Mouse (Mus musculus) cerebellum, postnatal 25 days (tissue): ENCODE measurements at regions not wholly inside any gene's neighbourhood (a gene's known extent, or its start where the extent isn't known, plus 50 kb on each side); places are given as distances from the start of the nearest gene placed in this dataset.
"Not testable (repeated sequence)": the region's sequence is repeated elsewhere in the genome, so short reads cannot be mapped to it uniquely, and the experiment has no call there.

ENCODE experiments used
- DNase-seq, 2 experiments: peaks; one replicate each; pipeline ENCODE4 v3.0.0; 2021; ENCODE audit warnings: mixed read lengths in 2 of 2

- no peak for DNase-seq
These were observed 579.0 kb downstream of the Kcna4 start for GRCm38 (mm10) chr2:107869304-107869958.

- no peak for DNase-seq
These were observed 589.2 kb downstream of the Kcna4 start for GRCm38 (mm10) chr2:107879663-107880062.

GRCm38 (mm10) chr2:107886063-107886762, 595.8 kb downstream of the Kcna4 start:
- no peak for DNase-seq

- no peak for DNase-seq
These were observed 597.8 kb downstream of the Kcna4 start for GRCm38 (mm10) chr2:107888245-107888644.

GRCm38 (mm10) chr2:107925116-107925515, 634.7 kb downstream of the Kcna4 start:
- DNase-seq, result no peak

GRCm38 (mm10) chr2:107926606-107927005, 636.2 kb downstream of the Kcna4 start:
- peak; percentile 11 to 17 for DNase-seq

- no peak for DNase-seq
These were observed 644.9 kb downstream of the Kcna4 start for GRCm38 (mm10) chr2:107935336-107935735.

GRCm38 (mm10) chr2:107935775-107936174, 645.3 kb downstream of the Kcna4 start:
- DNase-seq, result no peak

- no peak for DNase-seq
These were observed 650.9 kb downstream of the Kcna4 start for GRCm38 (mm10) chr2:107941374-107941773.

- DNase-seq, result peak; percentile 41 to 70
These were observed 655.5 kb downstream of the Kcna4 start for GRCm38 (mm10) chr2:107945837-107946451.

GRCm38 (mm10) chr2:107955608-107956127, 665.2 kb downstream of the Kcna4 start:
- DNase-seq, result not testable (repeated sequence)

GRCm38 (mm10) chr2:107963921-107964320, 673.5 kb downstream of the Kcna4 start:
- not testable (repeated sequence) for DNase-seq

GRCm38 (mm10) chr2:107964841-107965240, 674.4 kb downstream of the Kcna4 start:
- DNase-seq, result no peak

GRCm38 (mm10) chr2:107965336-107966306, 675.2 kb downstream of the Kcna4 start:
- DNase-seq, result no peak

GRCm38 (mm10) chr2:107968526-107968925, 678.1 kb downstream of the Kcna4 start:
- DNase-seq, result no peak

GRCm38 (mm10) chr2:107969526-107969925, 679.1 kb downstream of the Kcna4 start:
- DNase-seq, result no peak

- DNase-seq, result no peak
These were observed 683.1 kb downstream of the Kcna4 start for GRCm38 (mm10) chr2:107973528-107973927.

- no peak for DNase-seq
These were observed 704.4 kb downstream of the Kcna4 start for GRCm38 (mm10) chr2:107994831-107995230.

GRCm38 (mm10) chr2:108011534-108011933, 721.1 kb downstream of the Kcna4 start:
- no peak for DNase-seq

GRCm38 (mm10) chr2:108023206-108023605, 732.8 kb downstream of the Kcna4 start:
- no peak for DNase-seq

GRCm38 (mm10) chr2:108030657-108031056, 740.2 kb downstream of the Kcna4 start:
- DNase-seq, result no peak

GRCm38 (mm10) chr2:108032301-108033013, 742.0 kb downstream of the Kcna4 start:
- peak; percentile 38 to 66 for DNase-seq
